Mouse (Mus musculus) B cell, adult 2 months (primary cell): Measurements from ENCODE around the gene Tmem140.

Source experiments
- DNase-seq, 2 experiments: peaks; one replicate each; pipeline ENCODE4 v3.0.0; 2022

The Tmem140 gene

DNA sequence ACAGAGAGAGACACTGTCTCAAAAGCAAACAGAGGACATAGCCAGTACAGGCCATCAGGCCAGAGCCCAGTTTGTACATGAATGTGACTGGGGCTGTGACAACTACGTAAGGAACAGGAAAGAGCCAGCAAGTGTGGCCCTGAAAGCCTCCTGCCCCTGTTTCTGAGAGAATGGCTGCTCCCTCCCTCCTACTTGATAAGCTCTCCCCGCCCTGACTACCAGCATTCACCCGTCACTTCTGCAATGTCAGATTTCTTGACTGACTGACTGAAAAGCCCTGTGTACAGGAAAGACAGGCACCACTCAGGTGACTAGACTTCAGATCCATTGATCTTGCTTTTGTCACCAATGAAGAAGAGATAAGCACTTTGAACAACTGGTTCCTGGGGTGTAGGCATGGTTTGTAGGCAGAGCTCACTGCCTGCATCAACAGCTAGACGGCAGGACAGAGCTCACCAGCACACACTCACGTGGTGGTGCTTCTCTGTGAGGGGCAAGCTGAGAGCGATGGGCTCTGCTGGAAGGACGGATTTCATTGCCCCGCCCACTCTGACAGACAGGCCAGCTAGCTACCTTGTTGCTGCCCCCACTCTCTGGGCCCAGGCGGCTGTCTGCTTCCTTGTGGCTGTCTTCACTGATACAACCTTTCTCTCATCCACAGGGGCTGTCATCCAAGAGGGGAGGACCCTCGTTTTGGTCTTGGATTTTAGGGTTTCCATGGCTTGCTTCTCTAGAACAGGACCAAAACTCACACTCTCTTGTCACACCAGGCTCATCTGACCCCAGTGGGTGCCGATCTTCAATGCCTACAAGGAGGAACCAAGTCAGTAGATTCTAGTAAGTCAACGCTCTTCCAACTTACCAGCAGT, 13.3 kb downstream of the Tmem140 start:
- DNase-seq, result peak; percentile 49 to 50

DNA sequence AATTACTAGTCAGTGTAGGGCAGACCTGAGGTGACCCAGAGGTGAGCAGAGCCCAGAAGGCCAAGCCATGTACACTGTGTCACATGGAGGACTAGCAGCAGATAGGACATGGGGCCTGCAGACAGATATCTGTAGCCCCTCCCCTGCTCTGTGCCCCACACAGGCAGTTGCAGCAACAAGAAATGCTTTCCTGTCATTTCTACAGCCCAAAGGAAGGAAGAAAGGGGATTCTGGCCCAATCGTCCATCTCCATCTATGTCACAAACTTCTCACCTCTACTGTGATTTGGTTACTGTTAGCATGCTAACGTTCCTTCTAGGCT, 13.8 kb downstream of the Tmem140 start:
- DNase-seq, result no peak

DNA sequence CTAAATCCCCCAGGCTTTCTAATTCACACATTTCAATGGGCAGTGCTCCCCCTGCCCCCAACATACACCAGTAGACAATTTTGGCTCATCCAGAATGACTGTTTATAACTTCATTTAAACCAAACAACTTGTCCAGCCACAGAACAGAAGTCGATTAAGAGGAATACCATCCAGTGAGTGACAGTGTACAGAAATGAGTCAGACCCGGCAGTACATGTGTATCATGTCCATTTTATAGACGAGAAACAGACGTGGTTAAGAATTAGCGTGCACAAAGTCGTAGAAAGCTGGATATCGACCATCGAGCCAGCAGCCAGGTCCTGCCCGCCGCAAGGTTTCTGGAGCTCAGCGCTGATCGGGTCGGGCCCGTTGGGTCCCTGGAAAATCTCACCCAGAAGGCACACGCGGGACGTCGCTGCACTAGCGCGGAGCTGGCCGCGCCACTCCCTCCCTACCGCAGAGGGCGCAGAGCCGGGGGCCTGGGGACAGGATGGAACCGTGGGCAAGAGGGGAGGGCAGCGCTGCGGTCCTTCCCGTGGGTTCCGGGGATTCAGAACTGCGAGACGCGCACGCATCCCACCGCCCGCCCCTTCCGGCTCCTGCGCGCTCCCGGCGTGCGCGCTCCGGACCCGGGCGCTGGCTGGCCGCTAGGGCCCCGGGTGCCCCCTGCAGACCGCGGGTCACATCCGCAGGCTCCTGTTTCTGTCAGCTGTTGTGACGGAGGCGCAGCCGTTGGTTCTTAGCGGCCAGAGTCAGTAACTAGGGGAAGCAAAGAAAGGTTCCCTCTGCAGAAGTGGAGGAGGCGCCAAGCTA, 14.8 kb downstream of the Tmem140 start, which contains the start of gene Cyren:
Gene Cyren, minus strand, starts transcription at position 552 of the 813 bp plus-strand sequence.
- peak; percentile 94 to 96 for DNase-seq

DNA sequence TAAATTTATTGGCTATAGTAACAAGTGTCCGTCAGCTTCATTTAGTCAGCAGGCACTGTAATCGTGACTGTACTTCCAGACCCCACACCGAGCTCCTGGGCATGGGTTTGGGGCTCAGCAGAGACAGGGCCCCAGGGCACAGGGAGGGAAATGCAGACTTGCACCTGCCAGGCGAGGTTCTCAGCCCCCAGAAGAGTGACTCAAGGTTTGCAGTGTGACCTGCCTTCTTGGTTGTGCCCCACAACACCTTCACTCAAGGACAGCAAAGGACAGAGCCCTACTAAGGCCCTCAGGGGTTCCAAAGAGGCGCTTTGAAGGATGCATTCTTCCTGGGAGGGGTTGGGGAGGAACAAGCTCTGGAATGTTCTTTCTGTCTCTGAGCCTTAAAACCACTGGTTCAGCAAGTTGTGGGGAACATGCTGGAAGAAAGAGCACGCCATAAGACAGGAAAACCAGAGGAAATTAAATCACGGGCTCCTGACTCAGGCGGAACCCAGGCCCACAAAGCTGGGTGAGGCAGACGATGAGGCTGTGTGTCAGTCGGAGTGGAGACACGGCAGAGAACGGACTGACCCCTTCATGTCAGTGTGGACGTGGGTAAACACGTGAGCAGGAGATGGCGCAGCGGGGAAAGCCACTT, 16.3 kb downstream of the Tmem140 start:
- DNase-seq, result no peak

DNA sequence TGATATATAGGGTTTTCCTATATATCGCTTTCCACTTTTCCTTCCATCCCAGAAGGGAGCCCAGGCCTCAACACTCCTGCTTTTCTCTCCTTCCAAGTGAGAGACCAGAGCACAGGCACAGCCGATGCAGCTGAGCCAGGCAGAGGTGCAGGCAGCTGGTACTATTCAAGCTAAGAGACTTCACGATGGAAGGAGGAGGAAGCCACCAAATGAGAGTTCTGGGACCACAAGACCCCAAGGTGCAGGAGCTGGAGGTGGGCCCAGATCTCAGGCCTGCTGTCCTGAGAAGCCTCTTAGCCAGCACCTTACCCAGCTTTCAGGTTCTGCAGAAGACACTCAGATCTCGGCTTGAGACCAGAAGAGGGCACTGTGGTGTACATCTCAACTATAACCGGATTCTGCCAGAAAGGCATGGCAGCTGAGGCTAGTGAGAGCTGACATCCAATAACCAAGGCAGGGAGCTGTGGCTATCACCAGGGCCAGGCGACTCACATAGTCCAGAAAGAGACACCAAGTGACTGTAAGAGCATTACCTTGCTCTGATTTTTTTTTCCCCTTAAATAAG, 17.0 kb downstream of the Tmem140 start:
- peak; percentile 66 to 67 for DNase-seq

DNA sequence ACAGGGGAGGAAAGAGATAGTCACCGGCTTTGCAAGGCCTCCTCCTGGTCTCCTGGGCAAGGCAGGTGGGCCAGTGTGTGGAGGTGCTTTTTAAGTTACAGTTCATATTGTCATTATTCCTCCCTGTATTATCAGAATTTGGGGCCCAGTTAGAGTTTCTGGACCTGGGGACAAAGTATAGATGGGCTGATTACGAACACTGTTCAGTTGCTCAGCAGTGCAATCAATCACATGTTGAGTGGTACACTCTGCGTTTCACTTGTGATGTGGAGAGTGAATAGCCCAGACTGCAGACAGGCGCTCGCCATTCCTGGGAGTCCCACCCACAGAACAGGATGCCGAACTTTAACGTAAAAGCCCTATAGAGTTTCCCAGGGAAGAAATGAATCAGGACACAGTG, 21.8 kb downstream of the Tmem140 start:
- DNase-seq, result no peak

DNA sequence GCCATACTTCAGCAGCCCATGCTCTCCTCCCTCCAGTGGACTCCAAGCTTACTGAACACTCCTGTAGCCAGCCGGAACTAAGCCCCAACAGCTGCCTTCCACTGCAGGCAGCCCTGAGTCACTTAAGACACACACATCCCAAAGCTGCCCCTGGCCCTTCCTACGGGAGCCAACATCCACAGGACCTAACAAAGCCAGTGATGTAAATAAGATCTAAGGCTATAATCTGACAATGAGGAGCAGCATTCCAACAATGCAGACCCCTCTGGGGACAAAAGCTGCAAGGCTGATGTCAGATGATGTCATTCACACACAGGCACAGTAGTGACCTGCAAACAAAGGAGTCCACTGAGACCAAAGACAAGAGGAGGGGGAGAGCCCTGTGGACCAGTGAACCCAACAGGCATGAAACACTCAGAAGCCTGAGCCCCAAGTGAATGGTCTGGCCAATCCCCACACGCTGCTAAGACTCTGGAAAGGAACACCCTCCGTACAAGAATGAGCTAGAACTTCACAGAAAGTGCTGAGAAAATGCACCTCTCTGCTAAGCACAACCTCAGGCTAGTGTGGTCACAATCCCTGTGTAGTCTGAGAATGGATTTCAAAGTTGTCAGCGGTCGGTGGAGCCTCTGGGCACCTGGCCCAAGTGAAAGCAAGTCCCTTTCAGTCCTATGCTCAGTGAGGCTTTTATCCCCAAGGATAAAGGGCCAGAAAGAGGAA, 24.3 kb downstream of the Tmem140 start:
- no peak for DNase-seq

DNA sequence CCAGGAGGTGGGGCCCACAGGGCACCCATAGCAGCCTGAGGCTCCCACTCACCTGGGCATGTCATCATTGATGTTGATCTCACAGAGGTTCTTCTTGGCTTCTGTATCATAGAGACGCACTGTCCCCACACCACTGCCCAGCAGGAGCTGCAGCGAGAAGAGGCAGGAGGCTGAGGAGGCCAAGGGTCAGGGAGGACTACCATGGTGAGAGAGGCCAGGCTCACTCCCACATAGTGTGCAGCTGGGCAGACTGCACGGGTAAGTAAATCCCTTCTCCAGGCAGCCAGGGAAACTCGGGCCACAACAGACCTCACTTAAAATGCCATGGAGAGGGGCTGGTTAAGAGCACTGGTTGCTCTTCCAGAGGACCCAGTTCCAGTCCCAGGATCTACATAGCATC, 26.2 kb downstream of the Tmem140 start:
- no peak for DNase-seq

DNA sequence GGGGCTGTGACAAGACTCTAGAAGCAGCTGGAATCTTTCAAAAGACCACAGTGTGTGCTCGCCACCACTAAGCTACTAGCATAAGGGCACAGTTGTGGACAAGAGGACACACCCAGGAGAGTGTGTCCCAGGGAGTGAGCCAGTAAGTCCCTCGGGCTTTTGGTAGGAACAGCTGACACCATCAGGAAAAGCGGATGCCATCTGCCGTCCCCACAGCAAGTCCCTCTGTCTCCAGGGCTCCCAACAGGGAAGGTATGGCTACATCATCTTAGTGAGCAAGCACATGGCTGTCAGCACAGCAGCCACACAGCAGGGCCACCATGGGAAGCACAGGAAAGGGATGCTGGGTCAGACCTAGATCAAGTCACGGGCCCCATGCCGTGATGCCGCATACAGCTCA, 32.6 kb downstream of the Tmem140 start:
- no peak for DNase-seq

DNA sequence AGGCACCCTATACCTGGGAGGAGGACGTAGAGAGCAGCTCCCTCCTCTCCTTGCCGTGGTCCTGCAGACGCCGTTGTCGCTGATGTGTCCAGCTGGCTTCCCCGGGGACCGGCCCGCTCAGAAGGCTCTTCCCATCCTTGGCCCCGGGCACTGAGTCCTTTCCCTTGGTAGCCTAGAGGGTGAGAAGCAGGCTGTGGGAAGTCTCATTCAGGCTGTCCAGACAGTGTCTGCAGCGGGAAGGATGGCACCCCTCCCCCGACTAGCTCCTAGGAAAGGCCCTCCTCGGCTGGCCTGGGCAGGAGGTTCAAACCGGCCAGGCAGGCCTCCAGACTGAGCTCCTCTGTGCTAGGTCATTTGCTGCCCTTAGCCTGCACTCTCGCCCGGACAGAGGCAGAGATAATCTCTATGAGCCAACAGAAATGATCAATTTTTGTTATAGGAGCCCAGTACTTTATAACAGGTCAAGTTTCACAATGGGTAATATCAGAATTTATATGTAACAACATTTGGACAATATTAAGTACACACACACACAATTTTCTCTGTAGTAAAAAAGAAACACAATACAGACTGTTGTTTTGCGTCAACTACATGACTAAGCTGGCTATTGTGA, 33.3 kb downstream of the Tmem140 start:
- no peak for DNase-seq

DNA sequence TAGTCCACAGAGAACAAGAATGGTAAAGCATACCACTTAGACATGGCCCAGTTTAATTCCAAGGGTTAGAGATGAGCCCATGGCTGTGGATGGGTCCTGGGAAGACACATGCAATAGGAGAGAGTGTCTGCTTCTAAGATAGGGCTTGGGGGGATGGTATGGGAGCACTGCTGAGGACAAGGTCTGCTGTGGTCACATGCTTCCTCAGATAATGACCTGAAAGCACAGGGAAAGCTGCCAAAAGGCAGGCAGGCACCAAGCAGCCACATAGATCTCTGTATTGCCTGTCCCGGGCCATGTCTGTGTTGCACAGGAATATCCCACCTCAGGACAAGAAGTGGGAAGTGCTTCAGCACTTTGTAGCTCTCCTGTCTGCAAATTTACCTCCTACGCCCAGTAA, 36.2 kb downstream of the Tmem140 start:
- no peak for DNase-seq

DNA sequence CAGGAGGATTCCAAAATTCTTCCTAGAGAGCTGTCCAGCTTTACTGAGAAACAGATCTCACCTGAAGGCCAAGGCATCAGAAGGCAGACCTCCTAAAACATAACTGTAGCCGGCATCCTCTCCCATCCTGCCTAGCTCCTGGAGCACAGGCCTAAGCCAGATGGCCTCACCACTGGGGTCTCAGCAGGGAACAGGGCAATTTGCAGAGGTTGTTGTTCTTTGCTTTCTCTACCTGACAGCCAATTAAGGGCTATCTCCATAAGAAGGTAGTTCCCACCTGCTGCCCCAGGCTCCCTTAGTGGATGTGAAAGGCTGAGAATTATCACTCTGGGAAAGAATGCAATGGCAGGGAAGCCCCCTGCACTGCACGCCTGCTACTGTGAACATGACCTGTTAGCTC, 38.0 kb downstream of the Tmem140 start:
- DNase-seq, result no peak

DNA sequence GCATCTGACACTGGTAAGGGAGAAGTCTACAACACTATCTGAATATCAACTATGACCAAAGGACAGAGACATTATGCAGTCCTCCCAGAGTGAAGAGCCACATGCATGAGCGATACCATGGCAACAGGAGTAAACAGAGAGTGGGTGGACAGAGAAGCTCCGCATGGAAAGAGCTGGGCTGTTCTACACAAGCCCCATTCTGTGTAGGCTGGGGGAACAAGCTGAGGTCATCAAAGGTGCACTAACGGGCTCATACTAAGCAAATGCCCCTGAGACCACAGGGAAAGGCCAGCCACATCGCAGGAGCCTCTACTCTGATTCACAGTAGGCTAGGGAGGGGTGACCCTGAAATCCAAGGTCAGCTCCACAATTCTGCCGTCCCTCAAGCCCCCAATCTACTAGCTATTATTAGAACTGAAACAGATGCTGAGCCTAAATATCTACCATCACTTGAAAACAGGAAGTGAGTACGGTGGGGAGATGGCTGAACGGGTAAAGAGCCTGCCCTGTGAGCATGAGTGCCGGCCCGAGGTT, 39.0 kb downstream of the Tmem140 start:
- peak; percentile 76 to 78 for DNase-seq

DNA sequence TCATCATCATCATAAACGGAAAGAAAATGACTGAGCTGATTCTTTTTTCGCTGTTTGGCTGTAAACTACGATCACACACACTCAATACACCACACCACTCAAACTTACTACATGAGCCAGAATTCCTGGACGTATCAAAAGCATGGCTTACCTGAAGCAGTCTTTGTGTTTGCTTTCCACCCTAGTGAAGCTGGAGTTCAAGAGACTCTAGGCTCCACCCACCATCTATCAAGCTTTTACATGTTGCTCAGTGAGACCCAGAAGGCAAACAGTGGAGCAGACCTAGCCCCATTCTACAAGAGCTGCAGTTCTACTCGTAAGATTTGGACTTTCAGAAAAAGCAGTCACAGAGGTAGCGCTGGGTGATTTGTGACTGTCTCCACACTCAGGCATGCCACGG, 39.6 kb downstream of the Tmem140 start:
- peak; percentile 25 to 26 for DNase-seq

DNA sequence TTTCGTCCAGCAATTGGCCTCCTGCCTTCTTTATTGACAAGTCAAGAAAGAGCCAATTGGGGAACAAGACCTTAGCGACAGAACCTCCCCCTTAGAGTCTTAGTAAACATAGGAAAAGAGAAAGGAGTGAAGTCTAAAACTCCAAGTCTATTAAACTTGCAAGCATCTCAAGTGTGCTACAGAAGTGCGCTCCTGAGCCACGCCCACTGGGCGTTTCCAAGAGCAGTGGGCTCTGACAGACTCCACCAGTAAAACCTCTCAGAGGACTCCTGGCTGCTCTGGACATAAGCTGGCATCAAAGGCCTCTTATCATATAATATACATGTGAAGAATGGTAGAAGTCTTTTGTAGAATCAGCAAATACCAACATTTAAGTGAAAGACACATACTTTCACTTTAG, 40.5 kb downstream of the Tmem140 start:
- no peak for DNase-seq

DNA sequence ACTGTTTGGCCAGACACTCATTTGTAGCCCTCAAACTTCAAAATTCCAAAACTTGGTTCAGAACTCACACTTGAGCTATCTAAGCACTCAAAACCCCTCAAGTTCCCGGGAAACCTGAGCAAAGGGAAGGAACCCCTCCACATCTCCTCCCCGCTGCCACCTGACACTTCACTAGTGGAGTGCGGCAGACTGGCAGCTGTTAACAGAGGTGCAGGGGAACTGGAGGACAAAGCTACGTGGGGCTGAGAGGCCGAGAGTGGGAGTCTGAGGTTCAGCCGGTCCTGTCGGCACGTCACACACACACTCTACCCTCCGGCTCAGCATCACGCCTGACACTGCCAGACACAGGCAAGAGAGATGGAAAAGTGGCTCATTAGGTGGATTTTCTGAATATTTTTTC, 40.9 kb downstream of the Tmem140 start:
- DNase-seq, result no peak

DNA sequence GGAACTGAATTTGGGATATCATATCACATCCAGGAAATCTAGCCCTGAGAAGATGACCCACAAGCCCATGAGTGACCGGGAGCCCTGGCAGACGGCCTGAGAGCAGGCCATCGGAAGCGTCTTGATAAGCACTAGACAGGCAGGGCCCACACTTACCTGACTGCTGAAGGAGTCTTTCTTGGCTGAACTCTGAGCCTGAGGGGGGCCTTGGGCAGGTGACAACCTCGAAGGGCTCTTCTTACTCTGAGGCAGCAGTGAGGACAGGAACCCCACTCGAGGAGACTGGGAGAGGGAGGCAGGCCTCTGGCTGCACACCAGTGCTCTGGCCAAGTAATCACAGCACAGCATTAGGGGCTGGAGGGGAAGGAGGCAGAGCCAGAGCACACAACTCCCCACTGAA, 41.4 kb downstream of the Tmem140 start:
- no peak for DNase-seq

DNA sequence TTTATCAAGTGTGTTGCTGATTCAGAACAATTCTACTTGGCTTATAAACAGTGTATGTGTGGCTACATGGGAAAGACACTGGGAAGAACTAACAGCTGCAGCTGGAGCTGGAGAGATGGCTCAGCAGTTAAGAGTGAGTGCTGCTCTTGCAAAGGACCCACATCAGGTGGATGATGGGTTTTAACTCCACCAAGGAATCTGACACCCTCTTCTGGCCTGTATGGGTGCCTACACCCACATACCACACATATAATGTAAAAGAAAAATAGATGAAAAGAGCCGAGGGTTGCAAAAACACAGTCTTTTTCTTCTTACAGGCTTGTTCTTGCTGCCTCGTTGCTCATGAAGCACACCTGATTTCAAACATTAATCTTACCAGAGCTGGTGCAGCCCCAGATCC, 43.2 kb downstream of the Tmem140 start:
- DNase-seq, result no peak

DNA sequence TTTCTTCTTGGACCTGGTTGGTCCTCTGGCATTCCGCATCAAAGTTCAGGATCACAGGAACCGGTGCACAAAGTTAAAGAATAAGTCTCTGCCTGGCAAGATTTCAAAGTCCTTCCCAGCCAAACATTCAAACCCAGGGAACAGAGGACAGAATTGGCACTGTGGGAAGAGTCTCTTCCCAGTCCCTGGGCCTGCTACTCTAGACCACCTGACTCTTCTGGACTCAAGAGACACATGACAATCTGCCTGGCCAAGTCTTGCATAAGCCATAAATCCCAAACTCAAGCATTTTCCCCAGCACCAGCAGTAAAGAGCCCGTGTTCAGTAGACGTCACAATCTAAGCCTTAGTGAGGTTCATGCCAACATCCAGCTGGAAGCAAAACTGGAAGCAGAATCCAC, 43.7 kb downstream of the Tmem140 start:
- no peak for DNase-seq

DNA sequence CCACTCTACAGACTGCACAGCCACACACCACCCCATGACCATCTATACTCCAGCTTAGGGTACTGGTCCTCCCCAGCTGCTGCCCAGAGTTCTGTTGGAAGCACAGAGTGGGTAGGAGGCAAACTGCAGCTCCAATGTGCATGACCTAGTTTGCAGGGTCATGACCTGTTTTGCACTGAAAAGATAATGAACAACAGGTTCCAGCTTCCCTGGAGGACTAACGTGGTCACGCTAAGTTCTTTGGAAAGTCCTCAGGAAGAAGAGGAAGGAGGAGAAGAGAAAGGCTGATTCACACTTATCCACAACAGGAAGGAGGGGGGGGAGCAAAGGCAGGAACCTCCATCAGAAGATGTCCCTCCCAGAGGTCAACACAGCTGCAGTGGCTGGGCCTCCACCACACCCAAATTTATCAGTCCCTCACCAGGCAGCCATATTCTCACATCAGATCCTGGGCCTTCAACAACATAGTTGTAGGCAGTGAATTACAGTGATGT, 44.2 kb downstream of the Tmem140 start:
- no peak for DNase-seq

DNA sequence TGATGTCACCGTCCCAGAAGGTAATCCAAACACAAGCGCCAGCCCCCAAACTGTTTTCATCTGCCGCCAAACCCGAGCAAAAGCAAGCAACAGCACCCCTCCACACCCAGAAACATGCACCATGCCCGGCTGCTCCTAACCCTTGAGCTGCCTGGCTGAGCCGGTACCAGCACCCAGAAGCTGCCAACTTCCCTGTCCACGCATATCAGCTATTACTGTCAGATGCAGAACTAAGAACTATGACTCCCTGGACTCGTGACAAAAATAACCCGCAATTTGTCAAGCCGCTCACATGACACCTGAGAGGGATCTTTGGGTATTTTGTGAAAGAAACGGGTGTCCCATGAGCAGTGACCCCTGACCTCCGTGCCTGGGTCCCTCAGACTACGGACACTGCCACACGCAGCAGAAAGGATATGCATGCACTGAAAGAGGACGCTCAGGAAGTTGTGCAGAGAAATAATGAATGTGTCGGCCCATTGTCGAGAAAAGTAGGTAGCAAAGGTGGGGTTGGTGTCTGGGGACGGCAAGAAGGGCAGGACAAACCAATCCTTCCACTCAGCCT, 44.8 kb downstream of the Tmem140 start:
- no peak for DNase-seq
